Mouse (Mus musculus) heart, adult 18-20 months (tissue): Measurements from ENCODE around the gene Gripap1. TPM values are rescaled to one million over a fixed set of nuclear protein-coding genes. Genes with fewer than 3 reads are reported as not detected.

Experiments used
- DNase-seq, 2 experiments: peaks; one replicate each; pipeline ENCODE4 v3.0.0; 2021 to 2022; ENCODE audit warnings: mixed read lengths in 1 of 2
- long read RNA-seq, 2 experiments: library from polyadenylated mRNA; stranded (forward); transcript quantifications; one replicate each; pipeline ENCODE4 v2.0.0; 2021
- total RNA-seq, 2 experiments: library from RNA; stranded (reverse); gene quantifications; 2 replicates each; pipeline ENCODE4 v1.2.3; 2021

Gripap1 gene
- 10 to 100 TPM; 20.5 to 22.9 TPM for total RNA-seq
- long read RNA-seq, experiment 1, partial matches to known transcripts = 1 of 11 reads
- long read RNA-seq, experiment 1, other reads (novel, unspliced or antisense) = 5 of 11 reads
- long read RNA-seq, experiment 2, partial matches to known transcripts = 0 of 11 reads
- long read RNA-seq, experiment 2, other reads (novel, unspliced or antisense) = 5 of 11 reads

- peak; percentile 81 to 84 for DNase-seq
These were observed at the start of gene Gripap1 for GRCm38 (mm10) chrX:7789542-7790136. Gripap1 (plus strand) TSS chrX:7789765.

DNA sequence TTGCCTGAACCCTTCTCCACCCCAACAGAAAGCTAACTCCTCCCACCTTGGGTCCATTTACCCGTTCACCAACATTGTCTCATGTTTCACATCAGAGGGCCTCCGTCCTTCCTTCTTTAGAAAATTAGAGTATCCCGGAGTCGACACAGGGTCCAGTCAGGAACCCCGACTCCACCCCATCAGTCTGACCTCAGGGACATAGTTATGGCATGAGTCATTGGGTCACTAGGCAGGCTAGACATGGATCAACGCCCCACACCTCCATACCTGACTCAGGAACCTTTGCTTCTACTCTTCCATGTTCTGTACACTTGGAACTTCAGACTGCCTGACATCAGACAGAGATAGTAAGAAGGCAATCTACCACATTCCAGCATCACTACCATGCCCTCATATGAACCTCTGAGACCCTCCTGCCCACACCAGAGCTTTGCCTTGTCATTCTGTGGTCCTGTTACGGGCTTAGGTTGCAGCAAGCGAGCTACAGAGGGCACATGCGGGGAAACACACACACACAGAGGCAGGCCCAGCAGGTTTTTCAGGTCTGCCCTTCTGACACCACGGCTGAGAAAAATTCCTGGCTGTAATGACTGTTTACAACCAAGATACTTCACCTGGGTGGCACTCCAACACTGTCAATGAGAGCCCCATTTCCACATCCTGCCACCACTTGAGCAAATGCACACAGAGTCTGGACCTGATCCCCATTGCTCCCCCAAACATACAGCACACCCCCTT is 49.3 kb upstream of the Gripap1 start:
- no peak for DNase-seq

GRCm38 (mm10) chrX:7741103-7741502 is 48.5 kb upstream of the Gripap1 start:
- no peak for DNase-seq

DNA sequence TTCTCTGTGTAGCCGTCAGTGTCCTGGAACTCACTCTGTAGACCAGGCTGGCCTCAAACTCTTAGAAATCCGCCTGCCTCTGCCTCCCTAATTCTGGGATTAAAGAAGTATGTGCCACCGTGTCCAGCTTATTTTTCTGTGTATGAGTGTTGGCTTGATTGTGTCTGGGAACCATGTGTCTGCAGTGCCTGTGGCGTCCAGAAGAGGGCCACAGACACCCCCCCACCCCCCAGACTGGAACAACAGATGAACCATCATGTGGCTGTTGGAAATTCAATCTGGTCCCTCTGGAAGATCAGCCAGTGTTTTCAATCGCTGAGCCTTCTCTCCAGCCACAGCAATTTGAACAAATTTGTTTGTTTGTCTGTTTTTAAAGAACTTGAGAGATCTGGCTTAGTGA is 46.1 kb upstream of the Gripap1 start:
- no peak for DNase-seq

DNA sequence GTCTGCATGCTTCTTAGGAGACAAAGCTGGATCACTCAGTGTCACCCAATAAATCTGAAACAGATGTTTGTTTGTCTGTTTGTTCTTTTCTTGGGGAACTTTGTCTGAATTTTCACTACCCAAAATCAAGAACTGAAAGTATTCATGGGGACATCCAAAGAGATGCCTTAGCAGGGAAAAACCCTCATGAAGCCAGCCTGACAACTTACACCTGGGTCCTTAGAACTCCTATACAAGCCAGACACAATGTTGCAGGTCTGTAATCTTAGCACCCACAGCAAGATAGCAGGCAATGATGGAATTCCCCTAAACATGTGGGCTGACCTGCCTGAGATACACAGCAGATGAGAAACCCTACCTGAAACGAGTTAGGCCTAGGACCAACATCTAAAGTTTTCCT is 44.6 kb upstream of the Gripap1 start:
- DNase-seq = no peak

GRCm38 (mm10) chrX:7745429-7745828 is 44.1 kb upstream of the Gripap1 start:
- DNase-seq = no peak

DNA sequence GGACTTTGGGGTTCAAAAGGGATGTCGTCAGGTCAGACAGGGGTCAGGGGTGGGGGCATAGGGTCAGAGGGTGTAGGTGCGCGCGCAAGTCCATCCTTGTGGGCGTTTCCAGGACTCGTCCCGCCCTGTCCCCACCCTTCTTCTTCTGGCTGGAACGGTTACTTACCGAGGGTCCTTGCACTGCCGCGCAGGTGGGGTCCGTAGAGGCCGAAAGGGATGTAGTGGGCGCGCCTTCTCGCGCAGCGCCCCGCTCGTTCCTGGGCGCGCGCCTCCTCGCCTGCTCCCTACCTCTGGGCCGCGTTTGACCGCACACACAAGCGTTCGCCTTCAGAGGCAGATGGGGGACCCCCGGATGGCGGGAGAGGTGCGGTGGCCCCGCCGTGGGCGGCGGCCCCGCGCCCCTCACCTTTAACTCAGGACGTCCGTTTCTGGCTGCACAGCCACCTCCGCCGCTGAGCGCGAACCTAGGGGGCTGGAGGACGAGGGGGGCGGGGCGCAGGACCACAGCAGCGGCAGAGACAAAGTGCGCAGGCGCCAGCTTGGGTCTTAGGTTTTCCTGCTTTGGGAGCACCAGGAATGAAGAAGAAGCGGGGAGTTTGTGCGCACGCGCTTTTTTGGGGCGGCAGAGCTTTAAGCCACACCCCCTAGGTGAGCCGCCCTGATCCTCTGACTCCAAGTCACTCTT is 39.0 kb upstream of the Gripap1 start, which contains the start of gene Ccdc120:
Gene Ccdc120 (minus strand): TSS at position 474 of the 685 bp plus-strand sequence.
- DNase-seq = peak; percentile 59 to 69

GRCm38 (mm10) chrX:7753627-7754026 is 35.9 kb upstream of the Gripap1 start:
- DNase-seq = peak in 1 of 2 experiments; percentile 25

GRCm38 (mm10) chrX:7762137-7762920 is 27.2 kb upstream of the Gripap1 start, which contains the start of gene Tfe3:
Tfe3 (plus strand) TSS chrX:7762560.
- peak; percentile 91 to 97 for DNase-seq

DNA sequence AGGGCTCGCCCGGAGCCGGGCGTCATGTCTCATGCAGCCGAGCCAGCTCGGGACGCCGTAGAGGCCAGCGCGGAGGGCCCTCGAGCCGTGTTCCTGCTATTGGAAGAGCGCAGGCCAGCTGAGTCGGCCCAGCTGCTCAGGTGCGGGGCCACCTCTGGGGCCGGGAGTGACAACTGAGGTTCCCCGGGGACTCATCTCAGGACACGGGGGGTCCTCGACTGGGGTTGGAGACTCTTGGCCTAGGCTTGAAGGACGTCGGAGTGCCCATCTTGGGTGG is 26.7 kb upstream of the Gripap1 start:
- no peak for DNase-seq

- peak; percentile 59 to 74 for DNase-seq
These were observed 25.8 kb upstream of the Gripap1 start for GRCm38 (mm10) chrX:7763631-7764393.

DNA sequence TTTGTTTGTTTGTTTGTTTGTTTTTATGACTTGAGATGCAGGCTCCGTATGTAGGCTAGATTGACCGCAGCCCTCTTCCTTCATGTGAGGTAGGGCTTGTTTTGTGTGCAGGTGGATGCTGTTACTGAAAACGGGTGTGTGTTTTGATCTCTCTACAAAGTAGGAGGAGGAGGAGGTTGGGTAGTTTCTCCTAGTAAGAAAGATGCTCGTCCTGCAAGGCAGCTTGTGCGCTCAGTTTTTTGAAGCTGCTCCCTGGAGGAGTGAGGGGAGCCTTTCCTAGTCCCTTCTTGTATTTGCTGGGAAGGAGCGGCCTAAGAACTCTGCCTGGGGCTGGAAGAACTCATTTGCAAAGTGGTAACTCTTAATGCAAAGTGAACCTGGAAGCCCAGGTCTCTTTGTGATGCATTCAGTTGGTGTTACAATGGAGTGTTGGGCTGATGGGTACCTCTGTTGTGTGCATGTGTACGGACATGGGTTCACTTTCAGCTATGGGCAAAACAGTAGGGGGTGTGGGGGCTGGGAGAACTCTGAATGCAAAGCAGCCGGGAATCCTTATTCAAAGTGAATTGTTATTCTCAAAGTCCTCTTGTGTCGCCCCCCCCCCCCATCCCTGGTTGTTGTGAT is 24.8 kb upstream of the Gripap1 start:
- DNase-seq = no peak

DNA sequence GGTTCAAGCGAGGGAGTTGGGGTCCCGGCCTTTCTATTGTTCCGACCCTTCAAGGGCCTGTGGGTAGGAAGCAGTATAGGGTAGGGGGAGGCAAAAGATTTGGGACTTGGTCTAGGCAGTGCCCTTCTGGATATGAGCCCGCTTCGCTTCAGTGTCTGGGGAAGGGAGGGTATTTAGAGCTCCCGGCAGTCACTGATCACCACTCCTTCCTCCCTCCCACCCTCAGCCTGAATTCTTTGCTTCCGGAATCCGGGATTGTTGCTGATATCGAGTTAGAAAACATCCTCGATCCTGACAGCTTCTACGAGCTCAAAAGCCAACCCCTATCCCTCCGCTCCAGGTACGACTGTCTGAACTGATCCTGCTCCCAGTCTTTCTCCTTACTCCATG is 24.3 kb upstream of the Gripap1 start:
- DNase-seq = peak; percentile 15 to 30

DNA sequence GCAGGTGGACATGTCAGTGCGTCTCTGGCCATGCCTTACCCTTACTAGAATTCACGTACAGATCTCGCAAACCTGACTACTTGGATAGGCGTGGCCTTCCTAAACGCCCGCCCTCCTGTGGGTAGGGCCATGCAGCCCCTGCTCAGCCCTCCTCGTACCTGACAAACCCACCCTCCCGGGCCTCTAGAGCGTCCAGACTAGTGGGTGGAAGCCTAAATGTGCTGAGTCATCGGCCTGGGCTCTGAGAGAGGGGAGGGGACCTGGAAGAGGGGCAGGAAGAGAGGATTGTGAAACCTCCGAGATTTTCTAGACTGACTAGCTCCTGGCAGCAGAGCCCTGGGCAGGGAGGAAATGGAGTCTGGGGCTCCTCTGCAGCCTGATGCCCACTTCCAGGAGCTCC is 23.8 kb upstream of the Gripap1 start:
- peak; percentile 62 to 80 for DNase-seq

DNA sequence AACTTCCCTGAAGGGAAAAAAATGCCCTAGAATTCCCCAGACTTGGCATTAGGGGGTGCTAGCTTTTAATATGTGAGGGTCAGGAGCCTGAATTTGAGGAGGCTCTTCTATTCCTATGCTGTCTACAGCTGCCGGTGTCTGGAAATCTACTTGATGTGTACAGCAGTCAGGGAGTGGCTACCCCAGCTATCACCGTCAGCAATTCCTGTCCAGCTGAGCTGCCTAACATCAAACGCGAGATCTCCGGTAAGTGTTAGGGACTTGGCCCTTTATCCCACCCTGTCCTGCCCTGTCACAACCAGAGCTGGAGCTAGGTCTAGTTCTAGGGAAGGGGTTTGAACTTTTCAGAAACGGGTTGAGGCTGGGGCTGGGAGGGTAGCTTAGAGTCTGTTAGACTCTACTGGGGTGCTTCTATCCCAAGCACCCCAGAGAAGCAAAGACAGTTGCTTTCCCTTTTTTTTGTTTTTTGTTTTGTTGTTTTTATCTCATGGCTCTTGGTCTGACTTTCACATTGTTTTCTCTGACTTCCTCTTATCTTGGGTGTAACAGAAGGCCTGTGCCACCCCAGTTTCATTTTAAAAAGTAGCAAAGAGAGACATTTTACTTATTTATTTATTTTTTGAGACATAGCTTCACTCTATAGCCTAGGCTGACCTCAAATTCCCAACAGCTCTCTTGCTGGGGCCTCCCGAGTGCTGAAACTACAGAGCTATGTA is 20.1 kb upstream of the Gripap1 start:
- DNase-seq = no peak

DNA sequence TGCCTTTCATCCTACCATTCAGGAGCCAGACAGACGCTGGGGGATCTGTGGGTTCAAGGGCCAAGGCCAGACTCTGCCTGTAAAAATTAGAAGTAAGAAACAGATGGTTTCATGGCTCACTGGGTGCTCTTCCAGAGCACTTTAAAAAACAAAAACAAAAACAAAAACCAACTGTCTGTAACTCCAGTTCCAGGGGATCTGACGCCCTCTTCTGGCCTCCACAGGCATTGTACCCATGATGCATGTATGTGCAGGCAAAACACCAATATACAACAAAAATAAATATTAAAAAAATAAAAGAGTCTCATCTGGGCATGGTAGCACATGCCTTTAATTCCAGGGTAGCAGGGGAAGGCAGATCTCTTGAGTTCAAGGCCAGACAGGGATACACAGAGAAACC is 16.8 kb upstream of the Gripap1 start:
- no peak for DNase-seq

- DNase-seq = no peak
These were observed 13.9 kb upstream of the Gripap1 start for GRCm38 (mm10) chrX:7775501-7776205.

DNA sequence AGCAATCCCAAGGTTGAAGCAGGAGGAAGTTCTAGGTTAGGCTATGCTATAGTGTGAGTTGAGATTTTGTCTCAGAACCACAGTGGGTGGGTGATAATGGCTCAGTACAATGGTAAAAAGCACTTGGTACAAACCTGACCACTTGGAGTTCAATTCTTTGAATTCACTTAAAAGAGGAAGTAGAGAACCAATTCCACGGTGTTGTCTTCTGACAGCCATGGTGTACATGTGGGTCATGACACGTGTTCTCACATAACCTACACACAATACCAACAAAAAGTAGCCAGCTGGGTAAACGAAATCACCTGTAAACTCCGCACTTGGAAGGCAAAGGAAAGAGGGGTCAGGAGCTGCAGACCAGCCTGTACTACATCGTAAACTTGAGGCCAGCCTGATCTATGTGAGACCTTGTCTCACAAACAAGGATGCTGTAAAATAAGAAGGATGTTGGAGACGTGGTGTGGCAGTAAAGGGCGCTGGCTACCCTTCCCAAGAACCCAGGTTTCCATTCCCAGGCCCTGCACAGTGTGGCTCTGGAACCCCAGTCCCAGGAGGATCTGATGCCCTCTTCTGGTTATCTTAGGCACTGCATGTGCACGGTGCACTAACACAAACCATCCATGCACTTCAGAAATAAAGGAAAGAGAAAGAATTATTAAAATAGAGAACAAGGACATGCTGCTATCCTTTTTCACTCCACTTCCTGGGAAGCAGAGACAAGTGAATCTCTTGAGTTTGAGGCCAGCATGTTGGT is 13.1 kb upstream of the Gripap1 start:
- DNase-seq = peak; percentile 27 to 71
